Mouse (Mus musculus) liver, embryonic 14.5 days (tissue): ENCODE measurements at regions not wholly inside any gene's neighbourhood (a gene's known extent, or its start where the extent isn't known, plus 50 kb on each side); places are given as distances from the start of the nearest gene placed in this dataset.
"Not testable (repeated sequence)": the region's sequence is repeated elsewhere in the genome, so short reads cannot be mapped to it uniquely, and the experiment has no call there.

Experiments
- ATAC-seq: fragments of 200-750 bp; cut with Nextera tagmentation; 2 replicates; pipeline ENCODE4 v1.8.0; 2017; ENCODE audit warnings: moderate number of reproducible peaks, mild to moderate bottlenecking, moderate library complexity; ENCODE audit not compliant: insufficient read depth
- DNase-seq, 3 experiments: peaks; one replicate each; pipeline ENCODE4 v3.0.0-alpha.2; 2012 to 2013; ENCODE audit warnings: low read depth in 3 of 3, low spot score in 3 of 3
- H3K27ac ChIP-seq: fragments of 300-500 bp; sonication (generic); 2 replicates; pipeline ENCODE4 v1.5.1; 2014; ENCODE audit warnings: moderate library complexity, mild to moderate bottlenecking, control low read depth, inconsistent platforms
- H3K27me3 ChIP-seq: fragments of 300-500 bp; sonication (generic); 2 replicates; pipeline ENCODE4 v1.6.1; 2014; ENCODE audit warnings: mild to moderate bottlenecking, low read length, moderate library complexity; ENCODE audit not compliant: control insufficient read depth, insufficient read depth
- H3K36me3 ChIP-seq: fragments of 300-500 bp; sonication (generic); replicated peaks from 2 replicates; pipeline ENCODE4 v1.6.1; 2014; ENCODE audit warnings: low read depth; ENCODE audit not compliant: control insufficient read depth, insufficient read depth
- H3K4me1 ChIP-seq, 2 experiments: fragments of 200-500 bp in 1 of 2; fragments of 300-500 bp in 1 of 2; sonication (generic) in 1 of 2; replicated peaks; 2 replicates each; pipeline ENCODE4 v1.6.1; 2012 to 2014; ENCODE audit warnings: antibody characterized with exemption in 1 of 2, inconsistent platforms in 1 of 2, low read length in 1 of 2; ENCODE audit not compliant: control insufficient read depth in 2 of 2, insufficient read depth in 2 of 2
- H3K4me2 ChIP-seq: fragments of 300-500 bp; sonication (generic); 2 replicates; pipeline ENCODE4 v1.6.1; 2014; ENCODE audit warnings: low read depth, mild to moderate bottlenecking, control low read depth, moderate library complexity
- H3K4me3 ChIP-seq, 2 experiments: fragments of 200-500 bp in 1 of 2; fragments of 300-500 bp in 1 of 2; sonication (generic) in 1 of 2; 2 replicates each; pipeline ENCODE4 v1.5.1; 2012 to 2014; ENCODE audit warnings: low read depth in 2 of 2, low read length in 2 of 2, mild to moderate bottlenecking in 2 of 2, control low read depth in 1 of 2, inconsistent platforms in 1 of 2, moderate library complexity in 1 of 2; ENCODE audit not compliant: insufficient read depth in 1 of 2
- H3K9ac ChIP-seq: fragments of 300-500 bp; sonication (generic); replicated peaks from 2 replicates; pipeline ENCODE4 v1.6.1; 2014; ENCODE audit warnings: mild to moderate bottlenecking, control low read depth, moderate library complexity
- H3K9me3 ChIP-seq: fragments of 300-500 bp; sonication (generic); 2 replicates; pipeline ENCODE4 v1.6.1; 2016; ENCODE audit warnings: low read length, mixed read lengths; ENCODE audit not compliant: control insufficient read depth
- CTCF ChIP-seq: IDR thresholded peaks from 2 replicates; pipeline ENCODE4 v1.5.1; 2016; ENCODE audit warnings: antibody characterized with exemption, low read depth, control low read depth
- EP300 ChIP-seq: IDR thresholded peaks from 2 replicates; pipeline ENCODE4 v1.6.1; 2016; ENCODE audit warnings: antibody characterized with exemption, low read depth
- WGBS: fragments of 180-500 bp; shearing (Covaris S2); extraction: QIAGEN DNeasy Blood & Tissue Kit; methylation state at CpG from one replicate; pipeline ENCODE4 v1.1.7; 2014; ENCODE audit not compliant: insufficient replicate concordance; 5-methylcytosine and 5-hydroxymethylcytosine counted together

- WGBS: 41% methylated on average over 3 of the region's 3 CpGs
- Histone ChIP-seq H3K4me3 (no peak overlapping the region), H3K4me1 (no peaks in the 10 kb centered on the region), H3K4me2 (no peak overlapping the region), H3K9ac (no peak overlapping the region), H3K27me3 (no peaks in the 10 kb centered on the region), H3K27ac (no peak overlapping the region), H3K9me3 (no peaks in the 10 kb centered on the region), H3K36me3 (no peaks in the 10 kb centered on the region)
- no peak for DNase-seq
- no peak for ATAC-seq
- TF ChIP-seq CTCF: no peak
- no peak for TF ChIP-seq EP300
These were observed 822.6 kb downstream of the Adam6a start for GRCm38 (mm10) chr12:114366276-114366675.

GRCm38 (mm10) chr12:114378696-114379350 lies 835.1 kb downstream of the Adam6a start:
- Histone ChIP-seq H3K4me3 (peak overlapping the region; percentile 30 to 38; a peak in 2 of 4 replicates), H3K4me2 (peak overlapping the region; percentile 26; the same call in 1 of the 2 replicates)
- H3K36me3 ChIP-seq, H3K27ac ChIP-seq, H3K4me1 ChIP-seq, ATAC-seq, H3K9ac ChIP-seq, H3K9me3 ChIP-seq, DNase-seq, H3K27me3 ChIP-seq: not testable (repeated sequence)
- WGBS: 19% methylated on average over 31 of the region's 43 CpGs

GRCm38 (mm10) chr12:114391447-114391846 lies 847.7 kb downstream of the Adam6a start:
- TF ChIP-seq EP300 (no peak), CTCF (no peak)
- no peak overlapping the region for H3K27ac ChIP-seq
- no peaks in the 10 kb centered on the region for H3K27me3 ChIP-seq
- no peak overlapping the region for H3K4me3 ChIP-seq
- 63% methylated on average over 2 of the region's 2 CpGs for WGBS
- no peak overlapping the region for H3K4me2 ChIP-seq
- H3K9ac ChIP-seq: no peak overlapping the region
- DNase-seq: no peak
- no peaks in the 10 kb centered on the region for H3K9me3 ChIP-seq
- H3K4me1 ChIP-seq: no peaks in the 10 kb centered on the region
- no peak for ATAC-seq
- no peaks in the 10 kb centered on the region for H3K36me3 ChIP-seq

GRCm38 (mm10) chr12:114406206-114406605 lies 862.5 kb downstream of the Adam6a start:
- ATAC-seq: no peak
- WGBS: 15% methylated on average over 2 of the region's 2 CpGs

GRCm38 (mm10) chr12:114434529-114434928 lies 890.8 kb downstream of the Adam6a start:
- Histone ChIP-seq H3K27ac (no peak overlapping the region), H3K9me3 (no peaks in the 10 kb centered on the region), H3K4me2 (no peak overlapping the region), H3K27me3 (no peaks in the 10 kb centered on the region), H3K9ac (no peak overlapping the region), H3K4me1 (no peaks in the 10 kb centered on the region), H3K36me3 (no peaks in the 10 kb centered on the region), H3K4me3 (no peak overlapping the region)
- no peak for ATAC-seq
- TF ChIP-seq EP300: no peak
- TF ChIP-seq CTCF: no peak
- DNase-seq: no peak

More at GRCm38 (mm10) chr12:114406206-114406605, 862.5 kb downstream of the Adam6a start:
- no peak overlapping the region for H3K27ac ChIP-seq
- no peak for DNase-seq
- H3K36me3 ChIP-seq: no peaks in the 10 kb centered on the region
- no peak for TF ChIP-seq EP300
- TF ChIP-seq CTCF: no peak
- H3K9me3 ChIP-seq: no peaks in the 10 kb centered on the region
- no peaks in the 10 kb centered on the region for H3K27me3 ChIP-seq
- no peak overlapping the region for H3K4me2 ChIP-seq
- H3K4me1 ChIP-seq: no peaks in the 10 kb centered on the region
- H3K4me3 ChIP-seq: no peak overlapping the region
- H3K9ac ChIP-seq: no peak overlapping the region
